Mouse (Mus musculus): ENCODE measurements around the gene Bcl11a. TPM values are rescaled to one million over a fixed set of nuclear protein-coding genes. Genes with fewer than 3 reads are reported as not detected.

Gene Bcl11a
- total RNA-seq, 1 experiment = 3.1 TPM

DNA sequence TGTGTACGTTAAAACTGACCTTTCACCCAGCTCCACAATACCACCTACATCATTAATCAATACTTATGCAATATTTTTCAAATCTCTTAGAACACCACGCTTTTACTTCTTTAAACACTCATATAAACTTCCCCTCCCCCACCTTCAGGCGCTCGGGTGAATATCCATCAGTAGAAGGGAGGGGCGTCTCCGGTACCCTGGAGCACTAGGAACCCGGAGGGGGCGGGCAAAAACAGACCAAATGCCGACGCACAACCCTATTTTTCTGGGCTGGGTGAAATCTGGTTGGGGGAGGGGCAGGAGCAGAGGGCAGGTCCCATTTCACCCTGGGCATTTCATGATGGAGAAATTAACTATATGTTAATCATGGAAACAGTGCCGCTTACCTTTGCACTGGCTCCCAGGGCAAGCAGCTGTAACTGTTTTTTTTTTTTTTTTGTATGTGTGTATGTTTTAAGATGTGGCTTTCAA is 3.2 kb upstream of the Bcl11a start, which contains the start of gene A830031A19Rik:
TSS of gene A830031A19Rik (minus strand) at position 421 of the 471 bp plus-strand sequence.
- DNase-seq (ENCODE audit: low read depth, low spot score) = no peak
- no peak within 1 kb of the TSS for H3K27ac ChIP-seq (ENCODE audit: insufficient read depth, low read depth, low read length, poor library complexity, severe bottlenecking)

DNA sequence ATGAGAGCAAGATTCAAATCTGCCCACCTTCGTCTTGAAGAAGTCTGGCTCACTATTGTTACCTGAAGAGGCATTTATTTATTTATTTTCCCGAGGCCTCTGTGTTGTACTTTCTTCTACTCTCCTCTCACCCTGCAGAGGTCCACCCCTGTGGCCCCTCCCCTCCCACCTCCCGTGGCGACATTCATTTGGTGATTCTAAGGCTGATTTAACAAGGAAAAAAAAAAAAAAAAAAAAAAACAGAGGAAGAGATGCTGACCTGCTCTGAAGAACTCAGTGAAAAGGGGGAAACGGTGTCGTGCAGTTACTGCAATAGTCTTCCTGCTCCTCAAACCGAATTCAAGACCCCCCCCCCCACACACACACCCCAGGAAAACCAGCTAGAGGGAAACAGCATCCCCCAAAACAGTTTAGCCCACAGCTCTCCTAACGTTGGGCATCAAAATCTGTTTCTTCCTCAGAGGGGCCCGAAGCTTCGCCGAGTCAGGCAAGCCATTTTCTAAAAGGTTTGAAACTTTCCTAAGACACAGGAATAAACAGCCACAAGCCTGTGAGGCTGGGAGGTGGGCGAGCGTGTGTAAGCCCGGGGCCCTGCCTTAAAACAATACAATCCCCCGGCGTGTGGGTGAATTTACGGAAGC is 2.2 kb upstream of the Bcl11a start:
- Histone ChIP-seq H3K4me3 (ENCODE audit: insufficient read depth in 1 of 2, low read depth in 1 of 2, low read length in 2 of 2, poor library complexity in 1 of 2, severe bottlenecking in 1 of 2) (peak overlapping the region; percentile 54 to 57), H3K36me3 (ENCODE audit: control insufficient read depth, insufficient read depth, low read length, poor library complexity, severe bottlenecking) (no peaks in the 10 kb centered on the region), H3K9me3 (ENCODE audit: control insufficient read depth, insufficient read depth, low read depth, low read length) (no peaks in the 10 kb centered on the region), H3K4me1 (ENCODE audit: control insufficient read depth in 2 of 2, insufficient read depth in 2 of 2, low read length in 2 of 2, poor library complexity in 1 of 2) (peaks cover 0 to 2% of the 10 kb centered on the region in 2 experiments; a peak in 2 of 4 replicates), H3K9ac (ENCODE audit: insufficient read depth, low read depth, low read length, poor library complexity, severe bottlenecking) (no peak overlapping the region), H3K27ac (ENCODE audit: insufficient read depth, low read depth, low read length, poor library complexity, severe bottlenecking) (no peak overlapping the region)
- TF ChIP-seq ZNF384 (IDR thresholded peaks at IDR 0.05; ENCODE audit: low read depth, low read length) (peak; percentile 89), ZC3H11A (IDR thresholded peaks at IDR 0.05; ENCODE audit: borderline replicate concordance, low read depth, low read length) (no peak)
- DNase-seq (ENCODE audit: low read depth, low spot score) = peak; percentile 59
- in situ Hi-C loops (cut with MboI; ENCODE audit: low sequenced_read_pairs in 2 of 2, unreplicated experiment in 2 of 2) = no loop called here

More for the DNA sequence above, 3.2 kb upstream of the Bcl11a start, which contains the start of gene A830031A19Rik:
- Histone ChIP-seq H3K9ac (ENCODE audit: insufficient read depth, low read depth, low read length, poor library complexity, severe bottlenecking) (no peak within 1 kb of the TSS), H3K4me3 (ENCODE audit: insufficient read depth in 1 of 2, low read depth in 1 of 2, low read length in 2 of 2, poor library complexity in 1 of 2, severe bottlenecking in 1 of 2) (peak within 1 kb of the TSS; percentile 54 to 57), H3K4me1 (ENCODE audit: control insufficient read depth in 2 of 2, insufficient read depth in 2 of 2, low read length in 2 of 2, poor library complexity in 1 of 2) (peaks cover 0 to 2% of the 10 kb centered on the region in 2 experiments; a peak in 2 of 4 replicates), H3K9me3 (ENCODE audit: control insufficient read depth, insufficient read depth, low read depth, low read length) (no peaks in the 10 kb centered on the region), H3K36me3 (ENCODE audit: control insufficient read depth, insufficient read depth, low read length, poor library complexity, severe bottlenecking) (no peaks in the 10 kb centered on the region)
- TF ChIP-seq HCFC1 (IDR thresholded peaks at IDR 0.05; ENCODE audit: borderline replicate concordance, insufficient read depth, low read length) (no peak), CHD2 (IDR thresholded peaks at IDR 0.05; ENCODE audit: low read depth, low read length) (no peak), ZC3H11A (IDR thresholded peaks at IDR 0.05; ENCODE audit: borderline replicate concordance, low read depth, low read length) (no peak), ZNF384 (IDR thresholded peaks at IDR 0.05; ENCODE audit: low read depth, low read length) (no peak), MAFK (IDR thresholded peaks at IDR 0.05; ENCODE audit: insufficient read depth, low read depth, low read length) (no peak)
- in situ Hi-C loops (cut with MboI; ENCODE audit: low sequenced_read_pairs in 2 of 2, unreplicated experiment in 2 of 2) = no loop called here

DNA sequence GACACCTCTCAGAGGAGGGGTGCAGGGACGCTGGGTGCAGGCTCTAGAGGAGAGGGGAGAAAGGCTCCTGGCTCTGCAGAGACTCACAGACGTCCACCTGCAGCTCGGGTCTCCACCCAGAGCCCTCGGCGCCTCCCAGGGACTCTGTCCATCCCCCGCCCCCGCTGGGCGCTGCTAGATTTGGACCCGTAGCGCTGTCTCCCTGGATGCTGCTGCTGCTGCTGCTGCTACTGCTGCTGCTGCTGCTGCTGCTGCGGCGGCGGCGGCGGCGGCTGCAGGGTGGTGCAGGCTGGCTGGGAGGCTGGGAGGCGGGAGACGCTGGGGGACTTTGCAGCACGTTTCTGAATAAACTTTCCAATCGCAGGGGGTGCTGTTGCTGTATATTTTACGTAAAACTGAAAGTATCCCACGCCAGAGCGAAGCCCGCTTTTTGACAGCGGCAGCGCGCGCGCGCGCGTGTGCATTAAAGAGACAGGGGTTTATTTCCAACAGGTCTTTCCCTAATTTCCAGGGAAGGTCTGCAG is 1.7 kb upstream of the Bcl11a start:
- in situ Hi-C loops (cut with MboI; ENCODE audit: low sequenced_read_pairs in 2 of 2, unreplicated experiment in 2 of 2) = no loop called here
- Histone ChIP-seq H3K4me3 (ENCODE audit: insufficient read depth in 1 of 2, low read depth in 1 of 2, low read length in 2 of 2, poor library complexity in 1 of 2, severe bottlenecking in 1 of 2) (peak overlapping the region; percentile 54 to 57), H3K9me3 (ENCODE audit: control insufficient read depth, insufficient read depth, low read depth, low read length) (no peaks in the 10 kb centered on the region), H3K9ac (ENCODE audit: insufficient read depth, low read depth, low read length, poor library complexity, severe bottlenecking) (no peak overlapping the region), H3K27ac (ENCODE audit: insufficient read depth, low read depth, low read length, poor library complexity, severe bottlenecking) (no peak overlapping the region), H3K4me1 (ENCODE audit: control insufficient read depth in 2 of 2, insufficient read depth in 2 of 2, low read length in 2 of 2, poor library complexity in 1 of 2) (peaks cover 0 to 2% of the 10 kb centered on the region in 2 experiments; a peak in 2 of 4 replicates), H3K36me3 (ENCODE audit: control insufficient read depth, insufficient read depth, low read length, poor library complexity, severe bottlenecking) (no peaks in the 10 kb centered on the region)
- no peak for TF ChIP-seq HCFC1 (IDR thresholded peaks at IDR 0.05; ENCODE audit: borderline replicate concordance, insufficient read depth, low read length)
- no peak for DNase-seq (ENCODE audit: low read depth, low spot score)

DNA sequence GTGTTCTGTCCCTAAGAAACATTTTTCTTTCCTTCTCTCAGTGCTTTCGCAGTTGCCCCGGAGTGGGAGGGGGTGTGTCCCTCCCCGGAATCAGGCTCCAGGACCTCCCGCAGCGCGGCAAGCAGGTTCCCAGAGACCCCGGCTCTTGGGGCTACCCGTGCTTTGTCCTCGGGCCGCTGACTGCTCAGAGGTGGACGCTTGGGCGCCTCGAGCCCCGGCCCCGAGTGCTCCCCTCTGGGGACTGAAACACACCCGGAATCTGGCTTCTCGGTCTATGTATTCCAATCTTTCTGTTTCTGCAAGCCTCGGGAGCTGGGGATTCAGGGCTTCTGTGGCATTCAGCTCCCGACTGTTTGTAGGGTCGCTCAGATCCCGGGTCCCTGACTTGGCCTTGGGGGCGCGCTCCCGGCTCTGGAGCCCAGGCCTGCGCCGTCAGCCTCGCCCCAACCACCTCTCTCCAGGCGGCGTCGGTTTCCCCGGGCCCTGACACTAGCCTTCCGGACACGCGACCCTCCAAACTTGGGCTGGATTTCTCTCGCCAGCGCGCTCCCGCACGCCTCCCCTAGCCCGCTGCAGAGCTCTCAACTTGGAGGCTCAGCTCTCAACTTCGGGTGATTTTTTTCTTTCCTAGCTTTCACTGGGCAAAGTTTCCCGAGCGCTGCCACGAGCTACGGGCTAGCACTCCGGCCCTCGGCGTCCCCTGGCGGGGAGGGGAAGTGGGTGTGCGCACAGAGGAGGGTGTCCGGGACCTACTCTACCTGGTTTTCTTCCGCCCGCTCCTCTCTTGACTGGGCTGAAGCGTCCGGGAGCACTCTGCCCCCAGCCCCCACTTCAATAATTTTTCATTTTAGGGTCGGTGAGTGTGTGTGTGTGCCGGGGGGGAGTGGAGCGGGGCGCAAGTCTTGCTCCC is 780 bp upstream of the Bcl11a start:
- Histone ChIP-seq H3K27ac (ENCODE audit: insufficient read depth, low read depth, low read length, poor library complexity, severe bottlenecking) (no peak overlapping the region), H3K36me3 (ENCODE audit: control insufficient read depth, insufficient read depth, low read length, poor library complexity, severe bottlenecking) (no peaks in the 10 kb centered on the region), H3K4me1 (ENCODE audit: control insufficient read depth in 2 of 2, insufficient read depth in 2 of 2, low read length in 2 of 2, poor library complexity in 1 of 2) (peaks cover 0 to 2% of the 10 kb centered on the region in 2 experiments; a peak in 2 of 4 replicates), H3K4me3 (ENCODE audit: insufficient read depth in 1 of 2, low read depth in 1 of 2, low read length in 2 of 2, poor library complexity in 1 of 2, severe bottlenecking in 1 of 2) (peak overlapping the region; percentile 54 to 57), H3K9me3 (ENCODE audit: control insufficient read depth, insufficient read depth, low read depth, low read length) (no peaks in the 10 kb centered on the region), H3K9ac (ENCODE audit: insufficient read depth, low read depth, low read length, poor library complexity, severe bottlenecking) (peak overlapping the region; percentile 33)
- in situ Hi-C loops (cut with MboI; ENCODE audit: low sequenced_read_pairs in 2 of 2, unreplicated experiment in 2 of 2) = no loop called here
- DNase-seq (ENCODE audit: low read depth, low spot score) = no peak
- TF ChIP-seq ZNF384 (IDR thresholded peaks at IDR 0.05; ENCODE audit: low read depth, low read length) (no peak), ZC3H11A (IDR thresholded peaks at IDR 0.05; ENCODE audit: borderline replicate concordance, low read depth, low read length) (no peak), CHD2 (IDR thresholded peaks at IDR 0.05; ENCODE audit: low read depth, low read length) (no peak), HCFC1 (IDR thresholded peaks at IDR 0.05; ENCODE audit: borderline replicate concordance, insufficient read depth, low read length) (no peak), MAFK (IDR thresholded peaks at IDR 0.05; ENCODE audit: insufficient read depth, low read depth, low read length) (no peak)

Data from ES-E14 (cell line).